Mouse (Mus musculus) bone marrow macrophage, adult 2 months (primary cell): ENCODE measurements around the gene Fgd6.

Experiments
- CTCF ChIP-seq: IDR thresholded peaks from 2 replicates; pipeline ENCODE4 v1.5.1; 2012; ENCODE audit warnings: low read depth, mild to moderate bottlenecking, low read length, moderate library complexity
- POLR2A ChIP-seq: IDR thresholded peaks from 2 replicates; pipeline ENCODE4 v1.6.1; 2012; ENCODE audit warnings: mild to moderate bottlenecking, low read depth, low read length, borderline replicate concordance

- no peak for TF ChIP-seq CTCF
- TF ChIP-seq POLR2A = no peak
Observed at GRCm38 (mm10) chr10:94072916-94073465, 37.2 kb downstream of the Fgd6 start.
